Mouse (Mus musculus) kidney, postnatal 0 days (tissue): ENCODE data around the gene Dtwd1. TPM values are rescaled to one million over a fixed set of nuclear protein-coding genes. Genes with fewer than 3 reads are reported as not detected.
"Not testable (repeated sequence)": the region's sequence is repeated elsewhere in the genome, so short reads cannot be mapped to it uniquely, and the experiment has no call there.

Source experiments
- ATAC-seq: fragments of 200-750 bp; cut with Nextera tagmentation; replicated peaks from 2 replicates; pipeline ENCODE4 v1.8.0; 2017; ENCODE audit warnings: low read depth, moderate number of reproducible peaks, moderate TSS enrichment, moderate library complexity; ENCODE audit not compliant: low FRiP score
- DNase-seq: peaks from one replicate; pipeline ENCODE4 v3.0.0-alpha.2; 2016; ENCODE audit warnings: low spot score
- H3K27ac ChIP-seq: fragments of 300-500 bp; sonication (generic); 2 replicates; pipeline ENCODE4 v1.5.1; 2014; ENCODE audit warnings: mild to moderate bottlenecking
- H3K27me3 ChIP-seq: fragments of 300-500 bp; sonication (generic); 2 replicates; pipeline ENCODE4 v1.6.1; 2014; ENCODE audit warnings: low read length, mixed read lengths; ENCODE audit not compliant: insufficient read depth
- H3K36me3 ChIP-seq: fragments of 300-500 bp; sonication (generic); 2 replicates; pipeline ENCODE4 v1.6.1; 2014; ENCODE audit warnings: low read length, mixed read lengths; ENCODE audit not compliant: insufficient read depth
- H3K4me1 ChIP-seq: fragments of 300-500 bp; sonication (generic); replicated peaks from 2 replicates; pipeline ENCODE4 v1.6.1; 2014; ENCODE audit warnings: antibody characterized with exemption, low read length, mixed read lengths; ENCODE audit not compliant: insufficient read depth
- H3K4me2 ChIP-seq: fragments of 300-500 bp; sonication (generic); 2 replicates; pipeline ENCODE4 v1.6.1; 2014; ENCODE audit warnings: mild to moderate bottlenecking, low read length, moderate library complexity, mixed read lengths
- H3K4me3 ChIP-seq: fragments of 300-500 bp; sonication (generic); replicated peaks from 2 replicates; pipeline ENCODE4 v1.5.1; 2014; ENCODE audit warnings: low read depth, low read length
- H3K9ac ChIP-seq: fragments of 300-500 bp; sonication (generic); 2 replicates; pipeline ENCODE4 v1.6.1; 2014; ENCODE audit warnings: low read depth, low read length
- H3K9me3 ChIP-seq: fragments of 300-500 bp; sonication (generic); replicated peaks from 2 replicates; pipeline ENCODE4 v1.6.1; 2016; ENCODE audit warnings: low read length, inconsistent platforms, mixed read lengths
- CTCF ChIP-seq: IDR thresholded peaks from 2 replicates; pipeline ENCODE4 v1.5.1; 2016; ENCODE audit warnings: antibody characterized with exemption, low read depth, mild to moderate bottlenecking, moderate library complexity
- WGBS: fragments of 180-500 bp; shearing (Covaris S2); extraction: QIAGEN DNeasy Blood & Tissue Kit; methylation state at CpG from one replicate; pipeline ENCODE4 v1.1.7; 2014; 5-methylcytosine and 5-hydroxymethylcytosine counted together
- polyA plus RNA-seq: library from polyadenylated mRNA; unstranded; fragments of >200 nt; fragmentation: Nextera tagmentation; extraction: Ambion mirVana; gene quantifications from 2 replicates; pipeline ENCODE4 v1.2.1, GENCODE M21; 2015

The Dtwd1 gene
- polyA plus RNA-seq, 1 experiment from 2014 or later: 24.3 TPM

DNA sequence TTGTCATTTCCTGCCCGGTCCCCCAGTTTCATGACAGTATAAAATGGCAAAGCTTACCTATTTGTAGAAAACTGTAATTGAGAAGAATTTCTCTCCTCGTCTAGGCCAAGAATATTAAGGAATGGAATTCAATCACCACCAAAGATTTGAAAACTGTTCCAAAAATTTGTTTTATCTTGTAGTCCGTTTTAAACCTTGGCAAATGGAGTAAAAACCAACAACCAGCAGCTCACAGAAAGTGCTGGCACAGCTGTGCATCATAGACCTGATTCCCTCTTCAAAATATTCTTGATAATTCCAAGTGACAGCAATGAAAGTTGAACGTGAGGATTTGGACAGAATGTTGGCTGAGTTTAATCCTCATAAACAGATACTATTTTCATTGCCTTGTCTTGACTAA, 39.4 kb downstream of the Dtwd1 start:
- Histone ChIP-seq H3K9ac (no peak overlapping the region), H3K27ac (no peak overlapping the region), H3K4me2 (no peak overlapping the region), H3K4me3 (no peak overlapping the region), H3K36me3 (no peaks in the 10 kb centered on the region), H3K4me1 (no peaks in the 10 kb centered on the region), H3K27me3 (no peaks in the 10 kb centered on the region), H3K9me3 (no peaks in the 10 kb centered on the region)
- 64% methylated on average over 4 of the region's 4 CpGs for WGBS
- TF ChIP-seq CTCF: no peak
- DNase-seq: no peak
- ATAC-seq: no peak

GRCm38 (mm10) chr2:126192129-126192528, 40.2 kb downstream of the Dtwd1 start:
- H3K4me3 ChIP-seq: no peak overlapping the region
- WGBS: 87% methylated on average over 2 of the region's 2 CpGs
- no peak overlapping the region for H3K4me2 ChIP-seq
- ATAC-seq (no peak), DNase-seq (no peak)
- TF ChIP-seq CTCF: no peak
- H3K9ac ChIP-seq: no peak overlapping the region
- no peak overlapping the region for H3K27ac ChIP-seq
- H3K9me3 ChIP-seq: no peaks in the 10 kb centered on the region
- no peaks in the 10 kb centered on the region for H3K27me3 ChIP-seq
- H3K36me3 ChIP-seq: no peaks in the 10 kb centered on the region
- no peaks in the 10 kb centered on the region for H3K4me1 ChIP-seq

- no peak for DNase-seq
- no peaks in the 10 kb centered on the region for H3K4me1 ChIP-seq
- no peak overlapping the region for H3K4me2 ChIP-seq
- no peak overlapping the region for H3K4me3 ChIP-seq
- H3K36me3 ChIP-seq: no peaks in the 10 kb centered on the region
- H3K9me3 ChIP-seq: no peaks in the 10 kb centered on the region
- no peak for TF ChIP-seq CTCF
- no peaks in the 10 kb centered on the region for H3K27me3 ChIP-seq
- H3K9ac ChIP-seq: no peak overlapping the region
- WGBS: 68% methylated on average over 12 of the region's 12 CpGs
- no peak for ATAC-seq
- no peak overlapping the region for H3K27ac ChIP-seq
Measured at GRCm38 (mm10) chr2:126195631-126196356, 43.9 kb downstream of the Dtwd1 start.

- DNase-seq (no peak), ATAC-seq (no peak)
- H3K36me3 ChIP-seq: no peaks in the 10 kb centered on the region
- 35% methylated on average over 3 of the region's 3 CpGs for WGBS
- H3K4me3 ChIP-seq: no peak overlapping the region
- no peaks in the 10 kb centered on the region for H3K9me3 ChIP-seq
- H3K4me2 ChIP-seq: no peak overlapping the region
- H3K9ac ChIP-seq: no peak overlapping the region
- no peaks in the 10 kb centered on the region for H3K27me3 ChIP-seq
- H3K27ac ChIP-seq: no peak overlapping the region
- H3K4me1 ChIP-seq: no peaks in the 10 kb centered on the region
- TF ChIP-seq CTCF: no peak
Measured at GRCm38 (mm10) chr2:126198971-126199370, 47.0 kb downstream of the Dtwd1 start.

DNA sequence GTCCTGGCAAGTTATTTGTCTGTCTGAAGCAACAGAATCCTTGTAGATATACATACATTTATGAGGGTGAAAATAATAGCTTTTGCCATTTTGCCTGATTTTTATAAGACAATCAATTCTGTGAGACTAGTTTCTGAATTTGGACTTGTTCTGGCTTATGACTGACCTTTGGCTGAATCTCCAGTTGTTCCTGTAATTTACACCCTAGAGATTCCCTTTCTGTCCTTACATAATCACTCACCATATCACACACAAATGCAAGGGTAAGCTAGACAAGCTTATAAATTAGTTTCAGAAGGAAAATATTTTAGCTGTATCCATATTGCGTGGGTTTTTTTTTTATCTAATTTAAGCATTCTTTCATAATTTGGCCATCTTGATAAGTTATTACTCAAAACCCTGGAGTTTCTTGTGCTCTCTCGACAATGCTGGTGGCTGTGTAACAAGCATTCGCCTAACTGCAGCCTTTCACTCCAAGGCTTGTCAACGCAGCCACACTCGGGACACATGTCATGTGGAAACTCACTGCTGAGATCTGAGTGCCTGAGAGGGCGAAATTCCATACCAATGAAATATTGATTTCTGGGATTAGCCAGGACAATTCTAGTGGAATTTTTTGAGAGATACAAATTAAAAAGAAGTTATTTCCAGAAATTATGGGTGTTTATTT, 59.2 kb downstream of the Dtwd1 start:
- whole genome bisulfite sequencing: 79% methylated on average over 6 of the region's 6 CpGs

GRCm38 (mm10) chr2:126214800-126215199, 62.9 kb downstream of the Dtwd1 start, which contains the start of gene Gm17555:
Gm17555 (plus strand) TSS chr2:126215100.
- H3K9ac ChIP-seq, H3K9me3 ChIP-seq, H3K36me3 ChIP-seq, H3K4me1 ChIP-seq, H3K27ac ChIP-seq, H3K27me3 ChIP-seq, H3K4me2 ChIP-seq, H3K4me3 ChIP-seq, ATAC-seq, DNase-seq: not testable (repeated sequence)
- 95% methylated on average over 3 of the region's 3 CpGs for WGBS

More for the DNA sequence above, 59.2 kb downstream of the Dtwd1 start:
- Histone ChIP-seq H3K9me3 (no peaks in the 10 kb centered on the region), H3K4me1 (no peaks in the 10 kb centered on the region), H3K27me3 (no peaks in the 10 kb centered on the region), H3K9ac (no peak overlapping the region), H3K4me2 (no peak overlapping the region), H3K27ac (no peak overlapping the region), H3K4me3 (no peak overlapping the region), H3K36me3 (no peaks in the 10 kb centered on the region)
- no peak for ATAC-seq
- no peak for TF ChIP-seq CTCF
- DNase-seq: no peak

Other genes with a start within 250 kb of the Dtwd1 start
- 0.31 and 0.41 TPM in 2 replicates for gene Fgf7, start 117.5 kb upstream of the Dtwd1 start, polyA plus RNA-seq
- gene Fam227b, start 137 bp upstream of the Dtwd1 start, polyA plus RNA-seq: not detected in 2 replicates
- not detected in 2 replicates for gene Gm17555, start 63.0 kb downstream of the Dtwd1 start, polyA plus RNA-seq